Mouse (Mus musculus): ENCODE measurements around the gene Gm17304. TPM values are rescaled to one million over a fixed set of nuclear protein-coding genes. Genes with fewer than 3 reads are reported as not detected.

The Gm17304 gene
- polyA plus RNA-seq (2015; fragmentation: Nextera tagmentation; extraction: Ambion mirVana): not detected in 2 replicates

- 83% methylated on average over 4 of the region's 4 CpGs for WGBS
- Histone ChIP-seq H3K27ac (no peak within 1 kb of the TSS), H3K4me1 (no peaks in the 10 kb centered on the region), H3K4me3 (replicated peaks) (no peak within 1 kb of the TSS), H3K4me2 (no peak within 1 kb of the TSS), H3K9ac (no peak within 1 kb of the TSS), H3K36me3 (no peaks in the 10 kb centered on the region; the same call in 1 of the 2 replicates), H3K27me3 (replicated peaks) (no peaks in the 10 kb centered on the region), H3K9me3 (no peaks in the 10 kb centered on the region)
- ATAC-seq (ENCODE audit: insufficient read depth, low FRiP score, low read depth): no peak
Observed at GRCm38 (mm10) chr5:106608798-106609197, at the start of gene Gm17304. Gene Gm17304, plus strand, starts transcription at chr5:106609098.

GRCm38 (mm10) chr5:106560631-106561498, 48.0 kb upstream of the Gm17304 start:
- H3K36me3 ChIP-seq: no peaks in the 10 kb centered on the region
- no peak for ATAC-seq (ENCODE audit: insufficient read depth, low FRiP score, low read depth)
- H3K4me1 ChIP-seq: peaks cover 5% of the 10 kb centered on the region
- no peak overlapping the region for H3K9ac ChIP-seq
- peak overlapping the region; percentile 19 for H3K4me3 ChIP-seq (replicated peaks)
- peak overlapping the region; percentile 48 for H3K4me2 ChIP-seq
- no peak overlapping the region for H3K27ac ChIP-seq
- WGBS: 3% methylated on average over 40 of the region's 40 CpGs
- peaks cover 74% of the 10 kb centered on the region for H3K27me3 ChIP-seq (replicated peaks)
- H3K9me3 ChIP-seq: no peaks in the 10 kb centered on the region

- Histone ChIP-seq H3K9ac (no peak overlapping the region), H3K27ac (no peak overlapping the region), H3K27me3 (replicated peaks) (peaks cover 78% of the 10 kb centered on the region), H3K4me1 (peaks cover 5% of the 10 kb centered on the region), H3K9me3 (no peaks in the 10 kb centered on the region), H3K4me2 (peak overlapping the region; percentile 48), H3K36me3 (no peaks in the 10 kb centered on the region), H3K4me3 (replicated peaks) (peak overlapping the region; percentile 19)
- ATAC-seq (ENCODE audit: insufficient read depth, low FRiP score, low read depth): no peak
- WGBS: 14% methylated on average over 8 of the region's 8 CpGs
Observed at GRCm38 (mm10) chr5:106561499-106561822, 47.4 kb upstream of the Gm17304 start.

DNA sequence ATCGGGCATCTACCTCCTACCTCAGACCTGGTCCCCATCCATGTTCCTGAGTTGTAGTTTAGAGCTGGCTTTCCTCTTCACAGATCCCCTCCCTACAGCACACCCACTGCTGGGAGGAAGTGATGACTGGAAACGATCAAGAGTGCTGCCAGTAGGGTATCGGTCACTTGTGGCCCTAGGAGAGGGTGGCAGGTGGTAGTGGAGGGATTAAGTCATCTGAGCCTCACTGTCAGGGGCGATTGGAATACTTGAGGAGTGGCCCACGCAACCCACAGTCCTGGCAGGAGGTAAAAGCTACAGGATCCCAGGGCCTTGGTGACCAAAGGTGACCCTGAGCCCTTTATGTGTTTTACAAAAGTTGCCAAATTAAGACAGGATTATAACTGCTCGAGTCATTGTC, 42.9 kb upstream of the Gm17304 start:
- Histone ChIP-seq H3K9ac (no peak overlapping the region), H3K4me3 (replicated peaks) (no peak overlapping the region), H3K9me3 (no peaks in the 10 kb centered on the region), H3K27ac (no peak overlapping the region), H3K4me2 (no peak overlapping the region), H3K27me3 (replicated peaks) (peaks cover 38% of the 10 kb centered on the region), H3K36me3 (no peaks in the 10 kb centered on the region), H3K4me1 (peaks cover 3% of the 10 kb centered on the region)
- ATAC-seq (ENCODE audit: insufficient read depth, low FRiP score, low read depth): no peak
- 53% methylated on average over 6 of the region's 6 CpGs for WGBS

- H3K27me3 ChIP-seq (replicated peaks): peaks cover 6% of the 10 kb centered on the region
- WGBS: 4% methylated on average over 55 of the region's 55 CpGs
- ATAC-seq (ENCODE audit: insufficient read depth, low FRiP score, low read depth): peak; percentile 73
Observed at GRCm38 (mm10) chr5:106573742-106574559, 34.9 kb upstream of the Gm17304 start.

DNA sequence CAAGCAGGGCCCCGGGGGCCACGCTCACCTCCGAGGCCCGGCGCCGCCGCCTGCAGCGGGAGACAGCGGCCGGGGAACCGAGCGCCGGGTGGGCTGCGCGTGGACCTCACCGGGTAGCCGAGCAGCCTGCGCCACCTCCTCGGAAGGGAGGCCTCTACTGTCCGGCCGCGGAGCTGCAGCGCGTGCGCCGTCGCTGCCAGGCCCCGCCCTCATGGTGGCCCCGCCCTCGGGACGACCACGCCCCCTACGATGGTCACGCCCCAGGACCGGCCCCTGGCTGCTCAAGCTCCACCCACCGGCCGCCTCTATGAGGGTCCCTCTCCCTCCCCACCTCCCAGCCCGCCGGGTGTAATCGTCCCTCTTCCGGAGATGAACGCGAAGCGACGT, 34.3 kb upstream of the Gm17304 start:
- no peaks in the 10 kb centered on the region for H3K36me3 ChIP-seq
- no peaks in the 10 kb centered on the region for H3K9me3 ChIP-seq
- H3K27ac ChIP-seq: no peak overlapping the region
- 0% methylated on average over 45 of the region's 45 CpGs for WGBS
- peaks cover 6% of the 10 kb centered on the region for H3K27me3 ChIP-seq (replicated peaks)
- peaks cover 6% of the 10 kb centered on the region for H3K4me1 ChIP-seq
- peak overlapping the region; percentile 66 for H3K4me3 ChIP-seq (replicated peaks)
- peak overlapping the region; percentile 100 for H3K4me2 ChIP-seq
- ATAC-seq (ENCODE audit: insufficient read depth, low FRiP score, low read depth): peak; percentile 93
- H3K9ac ChIP-seq: peak overlapping the region; percentile 36; the same call in 1 of the 2 replicates

More at GRCm38 (mm10) chr5:106573742-106574559, 34.9 kb upstream of the Gm17304 start:
- Histone ChIP-seq H3K9me3 (no peaks in the 10 kb centered on the region), H3K9ac (peak overlapping the region; percentile 36; the same call in 1 of the 2 replicates), H3K27ac (no peak overlapping the region), H3K4me3 (replicated peaks) (peak overlapping the region; percentile 66), H3K36me3 (no peaks in the 10 kb centered on the region), H3K4me2 (peak overlapping the region; percentile 100), H3K4me1 (peaks cover 6% of the 10 kb centered on the region)

DNA sequence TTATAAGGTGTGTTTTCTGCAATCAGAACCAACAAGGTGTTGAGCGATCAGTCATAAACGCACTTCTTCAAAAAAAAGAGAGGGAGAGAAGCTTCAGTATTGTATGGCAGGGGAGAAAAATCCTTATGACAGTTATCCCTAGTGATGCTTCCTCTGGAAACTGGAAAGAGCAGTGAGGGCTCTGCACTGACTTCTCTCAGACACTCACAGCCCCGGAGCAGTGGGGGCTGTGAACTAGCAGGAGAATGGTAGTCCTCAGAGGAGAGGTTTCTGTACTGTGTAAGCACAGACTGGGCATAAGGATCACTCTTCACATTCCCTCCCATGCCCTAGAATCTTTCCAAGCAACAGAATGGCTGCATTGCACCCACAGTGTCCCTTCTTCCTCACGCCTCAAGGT, 33.8 kb upstream of the Gm17304 start:
- H3K36me3 ChIP-seq: no peaks in the 10 kb centered on the region
- no peak for ATAC-seq (ENCODE audit: insufficient read depth, low FRiP score, low read depth)
- H3K27me3 ChIP-seq (replicated peaks): peaks cover 6% of the 10 kb centered on the region
- H3K4me2 ChIP-seq: peak overlapping the region; percentile 100
- peaks cover 6% of the 10 kb centered on the region for H3K4me1 ChIP-seq
- H3K9ac ChIP-seq: no peak overlapping the region
- 28% methylated on average over 4 of the region's 4 CpGs for WGBS
- H3K4me3 ChIP-seq (replicated peaks): peak overlapping the region; percentile 66; the same call in 1 of the 2 replicates
- no peak overlapping the region for H3K27ac ChIP-seq
- H3K9me3 ChIP-seq: no peaks in the 10 kb centered on the region

GRCm38 (mm10) chr5:106577237-106577888, 31.5 kb upstream of the Gm17304 start:
- no peaks in the 10 kb centered on the region for H3K36me3 ChIP-seq
- no peak overlapping the region for H3K9ac ChIP-seq
- H3K9me3 ChIP-seq: no peaks in the 10 kb centered on the region
- no peak overlapping the region for H3K27ac ChIP-seq
- H3K4me2 ChIP-seq: no peak overlapping the region
- ATAC-seq (ENCODE audit: insufficient read depth, low FRiP score, low read depth): no peak
- no peak overlapping the region for H3K4me3 ChIP-seq (replicated peaks)
- peaks cover 6% of the 10 kb centered on the region for H3K4me1 ChIP-seq
- WGBS: 83% methylated on average over 9 of the region's 9 CpGs
- H3K27me3 ChIP-seq (replicated peaks): peaks cover 6% of the 10 kb centered on the region

- H3K4me1 ChIP-seq: no peaks in the 10 kb centered on the region
- 78% methylated on average over 7 of the region's 7 CpGs for WGBS
- no peak overlapping the region for H3K27ac ChIP-seq
- no peaks in the 10 kb centered on the region for H3K27me3 ChIP-seq (replicated peaks)
- no peak for ATAC-seq (ENCODE audit: insufficient read depth, low FRiP score, low read depth)
- no peak overlapping the region for H3K4me3 ChIP-seq (replicated peaks)
- no peaks in the 10 kb centered on the region for H3K36me3 ChIP-seq
- no peak overlapping the region for H3K9ac ChIP-seq
- no peak overlapping the region for H3K4me2 ChIP-seq
- no peaks in the 10 kb centered on the region for H3K9me3 ChIP-seq
Observed at GRCm38 (mm10) chr5:106580943-106581342, 28.0 kb upstream of the Gm17304 start.

GRCm38 (mm10) chr5:106589006-106589405, 19.9 kb upstream of the Gm17304 start:
- no peak overlapping the region for H3K4me3 ChIP-seq (replicated peaks)
- no peaks in the 10 kb centered on the region for H3K9me3 ChIP-seq
- no peak overlapping the region for H3K9ac ChIP-seq
- H3K4me1 ChIP-seq: no peaks in the 10 kb centered on the region
- no peak overlapping the region for H3K27ac ChIP-seq
- WGBS: 89% methylated on average over 9 of the region's 9 CpGs
- H3K36me3 ChIP-seq: no peaks in the 10 kb centered on the region
- H3K27me3 ChIP-seq (replicated peaks): no peaks in the 10 kb centered on the region
- H3K4me2 ChIP-seq: no peak overlapping the region
- no peak for ATAC-seq (ENCODE audit: insufficient read depth, low FRiP score, low read depth)

DNA sequence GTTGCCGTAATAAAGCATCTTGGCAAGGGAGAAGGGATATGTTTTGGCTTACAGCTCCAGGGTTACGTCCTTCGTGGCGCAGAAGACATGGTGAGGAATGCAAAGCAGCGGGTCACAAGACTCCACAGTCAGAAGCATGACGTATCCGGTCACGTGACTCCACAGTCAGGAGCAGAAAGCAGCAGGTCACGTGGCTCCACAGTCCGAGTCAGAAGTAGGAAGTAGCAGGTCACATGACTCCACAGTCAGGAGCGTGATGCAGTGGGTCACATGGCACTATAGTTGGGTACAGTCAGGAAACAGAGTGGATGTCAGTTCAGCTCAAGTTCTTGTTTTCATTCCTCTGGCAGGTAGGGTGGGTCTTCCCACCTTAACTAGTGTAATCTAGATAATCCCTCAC, 19.2 kb upstream of the Gm17304 start:
- Histone ChIP-seq H3K4me2 (no peak overlapping the region), H3K27me3 (replicated peaks) (no peaks in the 10 kb centered on the region), H3K9ac (no peak overlapping the region), H3K9me3 (no peaks in the 10 kb centered on the region), H3K36me3 (no peaks in the 10 kb centered on the region), H3K27ac (no peak overlapping the region), H3K4me1 (no peaks in the 10 kb centered on the region), H3K4me3 (replicated peaks) (no peak overlapping the region)
- no peak for ATAC-seq (ENCODE audit: insufficient read depth, low FRiP score, low read depth)
- 89% methylated on average over 11 of the region's 11 CpGs for WGBS

All from stomach, embryonic 15.5 days (tissue).